Mouse (Mus musculus) embryonic facial prominence, embryonic 10.5 days (tissue): ENCODE data around the gene Zmiz1. TPM values are rescaled to one million over a fixed set of nuclear protein-coding genes. Genes with fewer than 3 reads are reported as not detected.

Source experiments
- DNase-seq: peaks from one replicate; pipeline ENCODE4 v3.0.0-alpha.2; 2017; ENCODE audit warnings: low spot score
- H3K27ac ChIP-seq: fragments of 300-500 bp; sonication (generic); replicated peaks from 2 replicates; pipeline ENCODE4 v1.5.1; 2016; ENCODE audit warnings: mild to moderate bottlenecking
- H3K27me3 ChIP-seq: fragments of 300-500 bp; sonication (generic); replicated peaks from 2 replicates; pipeline ENCODE4 v1.6.1; 2016; ENCODE audit warnings: low read depth, mild to moderate bottlenecking; ENCODE audit not compliant: poor library complexity, severe bottlenecking
- H3K36me3 ChIP-seq: fragments of 300-500 bp; sonication (generic); replicated peaks from 2 replicates; pipeline ENCODE4 v1.6.1; 2016; ENCODE audit warnings: mild to moderate bottlenecking, moderate library complexity
- H3K4me1 ChIP-seq: fragments of 300-500 bp; sonication (generic); 2 replicates; pipeline ENCODE4 v1.6.1; 2016
- H3K4me3 ChIP-seq: fragments of 300-500 bp; sonication (generic); 2 replicates; pipeline ENCODE4 v1.5.1; 2016; ENCODE audit warnings: mild to moderate bottlenecking, moderate library complexity
- H3K9me3 ChIP-seq: fragments of 300-500 bp; sonication (generic); 2 replicates; pipeline ENCODE4 v1.6.1; 2016; ENCODE audit warnings: mild to moderate bottlenecking
- WGBS: fragments of 180-500 bp; shearing (Covaris S2); methylation state at CpG from one replicate; pipeline ENCODE4 v1.1.7; 2016; 5-methylcytosine and 5-hydroxymethylcytosine counted together
- polyA plus RNA-seq: library from polyadenylated mRNA; unstranded; fragments of >200 nt; fragmentation: Nextera tagmentation; extraction: Ambion mirVana; gene quantifications from 2 replicates; pipeline ENCODE4 v1.2.1, GENCODE M21; 2016

Gene Zmiz1
- polyA plus RNA-seq, 1 experiment from 2014 or later, result 42.8 TPM

DNA sequence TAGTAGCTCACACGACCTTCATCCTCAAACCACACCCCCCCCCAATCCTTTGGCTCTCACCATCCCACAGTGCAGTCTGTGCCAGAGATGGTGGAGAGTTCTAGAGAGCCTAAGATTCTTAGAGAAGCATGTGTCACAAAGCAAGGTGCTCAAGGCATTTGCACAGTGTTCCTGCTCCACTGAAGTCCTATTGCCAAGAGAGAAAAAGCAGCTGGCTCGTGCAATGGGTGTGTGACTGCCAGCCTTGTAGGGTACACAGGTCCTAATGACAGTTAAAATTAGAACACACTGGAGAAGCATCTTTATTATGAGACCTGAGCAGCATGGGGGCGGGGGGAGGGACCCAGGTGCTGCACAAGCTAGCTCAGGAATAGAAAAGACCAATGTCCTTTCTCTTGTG lies 18.2 kb upstream of the Zmiz1 start:
- Histone ChIP-seq H3K36me3 (no peaks in the 10 kb centered on the region), H3K4me1 (peaks cover 29% of the 10 kb centered on the region), H3K27ac (no peak overlapping the region), H3K27me3 (peaks cover 9% of the 10 kb centered on the region; the same call in 1 of the 2 replicates), H3K9me3 (no peaks in the 10 kb centered on the region), H3K4me3 (no peak overlapping the region)
- 60% methylated on average over 3 of the region's 3 CpGs for WGBS
- no peak for DNase-seq

DNA sequence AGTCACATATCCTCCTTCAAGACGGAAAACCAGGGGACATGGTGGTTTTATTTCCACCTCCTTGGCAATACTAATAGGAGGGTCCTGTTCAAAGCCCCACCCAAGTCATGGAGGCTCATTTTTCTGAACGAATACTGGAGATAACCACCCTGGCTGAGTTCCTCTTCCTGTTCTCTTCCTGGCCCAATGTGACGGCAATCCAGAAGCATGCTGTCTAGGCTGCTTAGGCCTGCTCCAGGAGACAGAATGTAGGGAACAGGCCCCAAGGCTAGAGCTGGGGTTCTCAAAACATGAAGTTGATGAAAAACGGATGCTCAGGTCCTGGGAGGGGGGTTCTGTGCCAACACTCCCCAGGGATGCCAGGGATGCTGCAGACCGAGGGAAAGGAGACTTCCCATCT lies 17.5 kb upstream of the Zmiz1 start:
- no peak for DNase-seq
- Histone ChIP-seq H3K36me3 (no peaks in the 10 kb centered on the region), H3K4me3 (no peak overlapping the region), H3K4me1 (peaks cover 33% of the 10 kb centered on the region), H3K27ac (no peak overlapping the region; the same call in 1 of the 2 replicates), H3K9me3 (no peaks in the 10 kb centered on the region), H3K27me3 (peaks cover 9% of the 10 kb centered on the region; the same call in 1 of the 2 replicates)
- WGBS, result 78% methylated on average over 5 of the region's 5 CpGs

DNA sequence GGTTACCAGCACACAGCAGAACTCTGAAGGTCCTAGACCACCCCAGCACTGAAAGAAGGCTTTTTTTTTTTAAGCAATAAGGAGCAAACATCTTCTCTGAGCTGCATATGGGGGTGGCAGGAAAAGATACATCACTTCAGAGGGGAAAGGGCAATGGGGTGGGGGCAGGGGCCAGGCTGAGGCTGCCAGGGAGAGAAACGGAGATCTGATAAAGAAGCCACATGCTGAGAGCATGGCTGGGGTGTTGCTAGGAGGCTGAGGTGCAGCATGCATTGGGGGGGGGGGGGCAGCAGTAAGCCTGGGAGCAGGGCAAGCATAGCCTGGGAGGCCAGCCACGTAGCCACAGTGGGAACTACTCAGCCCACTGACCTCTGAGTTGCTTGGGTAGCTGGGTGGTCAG lies 16.3 kb upstream of the Zmiz1 start:
- Histone ChIP-seq H3K4me1 (peaks cover 36% of the 10 kb centered on the region), H3K27me3 (peaks cover 9% of the 10 kb centered on the region; the same call in 1 of the 2 replicates), H3K36me3 (no peaks in the 10 kb centered on the region), H3K4me3 (no peak overlapping the region), H3K9me3 (no peaks in the 10 kb centered on the region), H3K27ac (no peak overlapping the region)
- DNase-seq, result no peak
- WGBS, result 48% methylated on average over 2 of the region's 2 CpGs

DNA sequence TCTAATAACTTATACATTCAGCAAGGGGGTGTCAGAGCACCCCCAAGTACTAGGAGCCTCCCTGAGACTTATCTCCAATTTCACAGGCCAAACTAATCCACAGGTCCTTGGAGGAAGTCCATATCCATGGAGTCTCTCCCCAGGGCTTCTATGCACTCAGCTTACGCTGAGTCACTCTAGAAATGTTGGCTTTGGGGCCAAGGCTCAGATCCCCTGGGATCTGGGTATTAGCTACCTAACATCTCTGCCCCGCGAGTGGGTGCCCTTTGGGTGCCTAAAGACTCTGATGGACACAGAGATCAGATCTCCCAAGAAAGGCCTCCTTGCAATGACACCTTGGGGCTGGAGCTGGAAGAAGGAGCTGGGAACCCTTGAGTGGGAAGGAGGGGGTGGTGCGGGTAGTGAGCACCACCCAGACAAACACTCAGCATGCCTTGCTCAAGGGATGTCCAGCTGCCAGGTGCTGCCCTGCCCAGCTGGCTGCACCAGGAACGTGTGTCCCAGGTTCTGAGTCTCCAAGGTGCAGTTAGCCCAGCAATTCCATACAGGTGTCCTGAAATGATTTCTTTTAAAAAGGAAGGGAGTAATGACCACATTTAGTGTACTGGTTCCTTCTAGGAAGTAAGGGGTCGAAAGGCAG lies 11.7 kb upstream of the Zmiz1 start:
- Histone ChIP-seq H3K36me3 (no peaks in the 10 kb centered on the region), H3K27ac (no peak overlapping the region), H3K4me3 (no peak overlapping the region), H3K27me3 (peaks cover 8% of the 10 kb centered on the region; the same call in 1 of the 2 replicates), H3K9me3 (no peaks in the 10 kb centered on the region), H3K4me1 (peaks cover 47% of the 10 kb centered on the region)
- WGBS, result 78% methylated on average over 6 of the region's 6 CpGs
- no peak for DNase-seq

DNA sequence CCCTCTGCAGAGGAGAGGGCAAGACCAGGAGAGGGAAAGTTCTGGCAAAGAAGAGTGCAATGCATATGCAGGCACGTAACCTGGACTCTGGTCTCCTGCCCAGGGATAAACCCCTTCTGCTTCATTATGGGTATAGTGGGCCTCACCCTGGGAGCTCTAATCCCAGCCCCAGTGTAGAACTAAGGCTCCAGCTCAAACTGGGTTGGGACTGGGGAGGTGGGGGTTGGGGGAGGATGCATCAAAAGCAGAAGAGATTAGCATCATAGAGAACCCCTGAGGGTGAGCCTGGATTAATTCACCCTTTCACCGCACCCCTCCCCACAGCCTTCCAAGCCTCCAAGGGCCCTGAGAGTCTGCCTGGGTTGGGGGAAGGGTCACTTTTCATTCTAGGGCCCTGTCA lies 10.5 kb upstream of the Zmiz1 start:
- no peaks in the 10 kb centered on the region for H3K36me3 ChIP-seq
- H3K27ac ChIP-seq, result no peak overlapping the region
- H3K4me1 ChIP-seq, result peaks cover 49% of the 10 kb centered on the region
- DNase-seq, result no peak
- H3K4me3 ChIP-seq, result no peak overlapping the region
- H3K27me3 ChIP-seq, result peaks cover 14% of the 10 kb centered on the region; the same call in 1 of the 2 replicates
- 45% methylated on average over 2 of the region's 2 CpGs for WGBS
- no peaks in the 10 kb centered on the region for H3K9me3 ChIP-seq

DNA sequence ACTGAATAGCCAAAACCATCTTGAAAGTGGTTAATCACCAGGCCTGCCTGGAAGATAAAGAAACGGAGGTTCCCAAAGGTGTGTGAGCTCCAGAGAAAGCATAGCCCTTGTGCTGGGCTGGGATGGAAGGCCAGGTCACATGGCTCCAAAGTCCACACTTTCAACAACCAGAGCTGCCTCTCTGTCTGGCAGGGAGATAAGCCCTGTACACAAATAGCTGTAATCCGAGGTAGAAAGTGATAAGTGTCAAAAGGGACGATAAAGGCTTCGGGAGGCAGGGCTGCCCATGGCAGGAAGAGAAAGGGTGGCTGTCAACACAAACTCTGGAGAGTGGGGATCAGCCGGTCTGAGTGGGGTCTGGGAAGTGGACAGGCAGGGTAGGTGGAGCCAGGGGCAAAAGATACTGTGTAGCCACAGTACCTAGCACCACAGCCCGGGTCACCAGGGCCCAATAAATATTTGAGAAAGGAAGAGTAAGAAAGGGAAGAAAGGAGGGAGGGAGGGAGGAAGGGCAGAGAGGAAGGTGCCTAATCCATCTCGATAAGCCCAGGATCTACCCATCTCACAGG lies 7.8 kb upstream of the Zmiz1 start:
- Histone ChIP-seq H3K36me3 (no peaks in the 10 kb centered on the region), H3K4me3 (no peak overlapping the region), H3K9me3 (no peaks in the 10 kb centered on the region), H3K27ac (no peak overlapping the region; the same call in 1 of the 2 replicates), H3K4me1 (peaks cover 39% of the 10 kb centered on the region), H3K27me3 (peaks cover 35% of the 10 kb centered on the region)
- WGBS, result 57% methylated on average over 7 of the region's 7 CpGs
- DNase-seq, result no peak

DNA sequence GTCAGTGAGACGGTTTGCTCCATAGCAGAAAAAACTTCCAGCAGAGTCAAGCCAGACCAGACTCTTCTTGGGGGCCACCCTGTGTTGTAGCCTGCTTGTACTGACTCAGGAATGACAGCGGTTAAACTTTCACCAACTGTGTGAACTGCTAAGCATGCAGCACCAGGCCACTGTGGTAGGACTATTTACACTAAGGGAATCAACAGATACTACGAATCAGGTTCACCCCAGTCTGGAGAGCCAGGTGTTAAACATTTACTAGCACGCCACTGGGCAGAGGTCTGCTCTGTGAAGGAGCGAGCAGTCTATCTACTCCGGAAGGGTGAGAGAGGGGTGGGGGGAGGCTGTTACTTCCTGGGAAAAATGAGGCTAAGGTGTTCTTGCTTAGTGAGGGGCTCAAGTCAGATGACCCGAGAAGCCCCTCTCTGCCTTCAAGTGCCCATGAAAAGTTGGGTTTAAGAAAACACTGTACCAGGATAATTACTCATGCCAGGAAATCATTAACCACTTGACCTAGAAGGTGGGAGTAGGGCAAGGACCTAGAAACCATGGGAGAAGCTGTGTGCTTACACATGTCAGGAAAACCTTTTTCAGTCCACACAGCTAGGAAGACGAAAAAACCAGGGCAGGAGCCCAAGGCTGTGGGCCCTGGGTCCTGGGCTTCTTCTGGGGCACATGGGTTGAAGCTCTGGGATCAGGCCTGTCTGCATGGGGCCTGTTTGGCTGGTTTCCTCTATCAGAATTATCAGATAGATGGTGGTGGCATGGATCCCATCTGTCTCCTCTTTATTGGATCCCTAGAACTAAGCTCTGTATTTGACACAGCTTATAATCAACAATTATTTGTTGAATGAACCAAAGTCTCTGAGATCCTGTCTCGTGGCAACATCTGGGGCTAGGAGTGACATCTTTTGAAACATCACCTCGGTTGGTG lies 7.0 kb upstream of the Zmiz1 start:
- Histone ChIP-seq H3K36me3 (no peaks in the 10 kb centered on the region), H3K9me3 (no peaks in the 10 kb centered on the region), H3K4me3 (no peak overlapping the region), H3K4me1 (peaks cover 47% of the 10 kb centered on the region), H3K27ac (peak overlapping the region; percentile 30; the same call in 1 of the 2 replicates), H3K27me3 (peaks cover 35% of the 10 kb centered on the region)
- WGBS, result 58% methylated on average over 10 of the region's 10 CpGs
- no peak for DNase-seq

DNA sequence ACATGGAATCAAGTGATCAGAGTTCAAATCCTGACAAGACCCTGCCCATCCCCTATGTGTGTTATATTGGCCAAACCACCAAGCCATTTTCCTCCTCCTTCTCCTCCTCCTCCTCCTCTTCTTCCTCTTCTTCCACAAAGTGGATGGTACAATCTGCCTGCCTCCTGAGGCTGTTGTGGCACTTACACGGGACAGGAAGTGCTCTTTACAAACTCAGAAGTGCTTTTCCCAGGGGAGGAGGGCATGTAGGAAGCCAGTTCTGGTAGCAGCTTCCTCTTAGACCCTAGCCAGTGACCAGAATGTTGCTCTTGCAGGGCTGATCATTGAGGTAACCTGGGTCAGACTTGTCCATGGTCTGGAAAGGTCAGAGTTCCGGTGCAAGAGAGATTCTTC lies 6.4 kb upstream of the Zmiz1 start:
- 0 out of 2 replicates have a peak overlapping the region, but pooled peaks have one; percentile 44 for H3K27ac ChIP-seq
- 57% methylated on average over 2 of the region's 2 CpGs for WGBS
- DNase-seq, result no peak
- H3K9me3 ChIP-seq, result no peaks in the 10 kb centered on the region
- H3K4me3 ChIP-seq, result no peak overlapping the region
- peaks cover 35% of the 10 kb centered on the region for H3K27me3 ChIP-seq
- no peaks in the 10 kb centered on the region for H3K36me3 ChIP-seq
- H3K4me1 ChIP-seq, result peaks cover 50% of the 10 kb centered on the region

DNA sequence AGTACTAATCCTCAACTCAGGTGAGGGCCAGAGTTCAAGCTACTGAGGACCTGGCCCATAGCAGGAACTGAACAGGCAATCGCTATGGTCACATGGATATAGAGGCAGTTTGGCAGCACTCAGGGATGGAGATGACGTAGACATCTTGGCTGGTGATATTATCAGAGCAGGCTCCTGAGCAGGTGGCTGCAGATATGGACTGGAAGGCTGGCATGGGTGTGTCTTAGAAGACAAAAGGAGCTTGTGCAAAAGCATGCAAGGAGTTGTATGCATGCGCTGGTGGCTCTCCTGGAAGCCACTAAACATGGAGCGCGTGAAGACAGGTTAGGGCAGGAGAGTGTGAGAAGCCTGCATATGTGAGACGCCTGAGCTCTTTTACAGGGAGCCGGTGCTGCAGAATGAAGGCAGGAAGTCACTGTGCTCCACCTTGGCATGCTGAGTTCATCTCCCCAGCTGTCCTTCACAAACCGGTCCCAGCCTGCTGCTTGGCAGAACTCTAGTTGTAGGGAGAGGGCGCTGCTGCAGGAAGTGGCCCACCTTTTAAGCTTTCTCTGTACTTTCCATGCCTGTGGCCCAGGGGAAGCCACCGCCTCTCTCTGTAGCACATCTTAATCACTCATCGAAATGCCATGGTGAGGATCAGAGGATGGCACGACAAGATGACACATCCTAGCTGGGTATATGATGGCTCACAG lies 4.8 kb upstream of the Zmiz1 start:
- WGBS, result 80% methylated on average over 12 of the region's 12 CpGs
- Histone ChIP-seq H3K36me3 (no peaks in the 10 kb centered on the region), H3K4me1 (peaks cover 65% of the 10 kb centered on the region), H3K4me3 (no peak overlapping the region), H3K27me3 (peaks cover 30% of the 10 kb centered on the region), H3K27ac (peak overlapping the region; percentile 0; the same call in 1 of the 2 replicates), H3K9me3 (no peaks in the 10 kb centered on the region)
- DNase-seq, result no peak

DNA sequence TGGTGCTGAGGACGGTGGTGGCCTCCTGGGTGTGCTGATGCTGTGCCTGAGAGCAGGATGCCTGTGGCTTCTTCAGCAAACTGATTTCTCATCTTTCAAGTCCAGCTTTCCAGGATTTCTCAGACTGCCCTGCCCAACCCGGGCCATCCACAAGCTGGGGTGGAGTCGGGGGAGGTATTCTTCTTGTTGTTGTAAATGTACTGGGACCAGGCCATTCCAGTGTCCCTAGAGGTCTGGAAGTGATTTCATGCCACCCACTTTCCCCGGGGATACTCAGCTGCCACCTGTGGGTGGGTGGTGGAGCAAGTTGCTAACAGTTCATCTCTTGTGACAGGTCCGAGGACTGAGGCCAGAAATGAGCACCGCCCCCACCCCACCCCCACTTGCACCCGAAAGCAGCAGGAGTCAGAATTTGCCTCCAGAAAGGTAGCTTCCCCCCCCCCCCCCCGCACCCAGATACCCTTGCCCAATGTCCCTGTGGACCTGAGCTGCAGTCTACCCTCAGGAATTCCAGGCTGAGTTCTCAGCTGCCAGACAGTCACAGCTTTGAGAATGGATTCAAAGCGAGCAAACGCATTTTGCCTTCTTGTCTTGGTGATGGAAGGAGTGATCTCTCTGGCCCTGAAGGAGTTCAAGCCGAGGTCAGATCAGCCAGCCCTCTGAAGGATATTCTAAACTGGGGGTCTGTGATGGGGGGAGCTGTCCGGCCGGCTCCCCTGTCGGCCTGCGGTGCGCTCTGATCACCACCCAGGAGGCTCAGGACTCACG lies 2.1 kb upstream of the Zmiz1 start:
- H3K36me3 ChIP-seq, result no peaks in the 10 kb centered on the region
- H3K9me3 ChIP-seq, result no peaks in the 10 kb centered on the region
- peaks cover 68% of the 10 kb centered on the region for H3K4me1 ChIP-seq
- peak; percentile 52 for DNase-seq
- WGBS, result 3% methylated on average over 17 of the region's 17 CpGs
- peaks cover 30% of the 10 kb centered on the region for H3K27me3 ChIP-seq
- peak overlapping the region; percentile 97 for H3K4me3 ChIP-seq
- peak overlapping the region; percentile 99 for H3K27ac ChIP-seq

DNA sequence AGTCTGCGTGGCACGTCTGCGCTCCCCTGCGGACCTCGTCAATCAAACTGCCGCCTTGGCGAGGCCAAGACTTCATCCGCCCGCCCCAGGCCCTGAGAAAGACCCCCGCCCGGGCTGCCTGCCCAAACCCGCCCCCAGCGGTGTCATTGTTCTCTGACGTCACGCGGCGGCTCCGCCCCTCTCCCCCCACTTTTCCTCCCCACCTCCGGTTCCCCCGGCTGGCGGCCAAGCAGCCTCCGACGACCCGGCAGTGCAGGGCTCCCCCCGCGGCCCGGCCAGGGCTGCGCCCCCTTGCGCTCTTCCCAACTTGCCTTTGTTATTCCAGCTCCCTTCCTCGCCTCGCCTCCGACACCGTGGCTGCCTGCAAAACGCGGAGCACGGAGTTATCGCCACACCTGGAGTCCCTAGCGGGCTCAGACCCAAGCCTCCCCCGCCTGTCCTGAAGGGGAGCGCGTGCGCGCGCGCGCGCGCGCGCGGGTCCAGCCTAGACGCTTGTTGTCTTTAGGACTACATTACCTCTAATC lies 1.5 kb upstream of the Zmiz1 start:
- Histone ChIP-seq H3K27me3 (peaks cover 30% of the 10 kb centered on the region), H3K27ac (peak overlapping the region; percentile 99), H3K9me3 (no peaks in the 10 kb centered on the region), H3K36me3 (no peaks in the 10 kb centered on the region), H3K4me1 (peaks cover 68% of the 10 kb centered on the region), H3K4me3 (peak overlapping the region; percentile 97)
- WGBS, result under 1% methylated on average over 52 of the region's 52 CpGs
- peak; percentile 100 for DNase-seq
